ENCODE assay signal across 19 mouse cellular contexts in the genomic region with DNA sequence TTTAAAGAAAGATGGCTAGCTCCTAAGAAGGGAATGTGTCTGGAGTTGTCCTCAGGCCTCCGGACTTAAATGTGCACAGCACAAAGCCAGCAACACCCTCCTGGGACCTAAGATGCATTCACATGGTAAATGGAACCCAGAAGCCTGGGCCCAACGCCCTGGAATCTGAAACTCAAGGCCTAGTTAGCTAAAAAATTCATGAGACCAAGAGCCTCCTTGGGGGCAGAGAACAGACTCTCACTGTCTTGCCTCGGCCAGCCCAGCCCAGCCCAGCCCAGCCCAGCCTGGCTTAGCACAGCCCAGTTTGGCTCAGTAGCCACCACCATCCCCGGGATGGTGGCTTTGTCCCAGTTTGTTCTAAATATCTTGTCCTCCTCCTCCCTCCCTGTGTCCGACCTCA. TPM values are rescaled to one million over a fixed set of nuclear protein-coding genes. Genes with fewer than 3 reads are reported as not detected.
A peak's percentile ranks its signal among the peaks of the same experiment; 100 is the strongest.
DNase-seq lines count a peak whose midpoint lies in the region; ATAC-seq lines count a peak whose summit lies in the region.
"Had no signal": no experiment of that assay in that cellular context is flagged by ENCODE, and none has a peak within 500 bp of the region (broad histone marks: within the 10 kb centered on the region; RNA-seq: fewer than 3 reads in every experiment).

No protein-coding gene starts in this region.

- H3K4me1 ChIP-seq in liver, embryonic 12.5 days, result peaks cover 62% of the 10 kb centered on the region
- H3K4me1 ChIP-seq: embryonic facial prominence, embryonic 12.5 days had no signal

- H3K4me2 ChIP-seq in liver, embryonic 12.5 days, result no peak overlapping the region
- H3K4me2 ChIP-seq: embryonic facial prominence, embryonic 12.5 days; heart, embryonic 11.5 days; intestine, embryonic 15.5 days; lung, embryonic 14.5 days; neural tube, embryonic 12.5 days had no signal

- DNase-seq in liver (no peak), ES-CJ7 (ENCODE audit: low read depth, low spot score) (peak; percentile 85), ZHBTc4 (ENCODE audit: low read depth, low spot score) (peak; percentile 87)
- peak; percentile 65 for DNase-seq in gastrocnemius, postnatal 25 days
- no peak for DNase-seq in urinary bladder, postnatal 10 days (ENCODE audit: low spot score)
- DNase-seq in B cell, adult 2 months, result no peak
- DNase-seq: adrenal gland, postnatal 36 days; cerebellum, postnatal 25 days; forebrain, postnatal 0 days; kidney, postnatal 25 days; lung, embryonic 14.5 days; spleen, adult 18-20 months had no signal

- no peak overlapping the region for H3K4me3 ChIP-seq in liver, embryonic 12.5 days
- H3K4me3 ChIP-seq: embryonic facial prominence, embryonic 12.5 days; intestine, embryonic 15.5 days; neural tube, embryonic 12.5 days had no signal

- peaks cover 19% of the 10 kb centered on the region for H3K27me3 ChIP-seq in liver, embryonic 12.5 days (replicated peaks)
- H3K27me3 ChIP-seq: CH12.LX had no signal

- no peak for ATAC-seq in liver, embryonic 12.5 days
- ATAC-seq: forebrain, postnatal 0 days; intestine, embryonic 15.5 days had no signal

- no peak overlapping the region for H3K9ac ChIP-seq in liver, embryonic 12.5 days
- H3K9ac ChIP-seq: embryonic facial prominence, embryonic 12.5 days; forebrain, postnatal 0 days; intestine, embryonic 15.5 days; lung, embryonic 14.5 days; neural tube, embryonic 12.5 days had no signal

- 48% methylated on average over 5 of the region's 5 CpGs for WGBS in liver, embryonic 12.5 days (ENCODE audit: insufficient replicate concordance)

- H3K36me3 ChIP-seq in liver, embryonic 12.5 days, result no peaks in the 10 kb centered on the region
- H3K36me3 ChIP-seq: embryonic facial prominence, embryonic 12.5 days; intestine, embryonic 15.5 days; neural tube, embryonic 12.5 days had no signal

- peak overlapping the region; percentile 75 for H3K27ac ChIP-seq in liver, embryonic 12.5 days
- H3K27ac ChIP-seq: intestine, embryonic 15.5 days; neural tube, embryonic 12.5 days; stomach, postnatal 0 days had no signal

- peaks cover 4% of the 10 kb centered on the region; the same call in 1 of the 2 replicates for H3K9me3 ChIP-seq in liver, embryonic 12.5 days (replicated peaks)
- H3K9me3 ChIP-seq: intestine, embryonic 15.5 days; neural tube, embryonic 12.5 days had no signal

RNA-seq across cellular contexts. Expression of gene Ap1m2, which starts 3.3 kb away (rescaled TPM):
- 0.10 and 0.25 TPM in 2 replicates for polyA plus RNA-seq in liver, embryonic 12.5 days (2016; fragmentation: Nextera tagmentation; extraction: Ambion mirVana)
- total RNA-seq in gastrocnemius, postnatal 25 days (2021), result not detected
- total RNA-seq: adrenal gland, postnatal 36 days had no signal

RNA-seq across cellular contexts. Expression of gene Slc44a2, which starts 5.1 kb away (rescaled TPM):
- 29.2 and 32.5 TPM in 2 replicates for polyA plus RNA-seq in liver, embryonic 12.5 days (2016; fragmentation: Nextera tagmentation; extraction: Ambion mirVana)
- 100 to 1,000 TPM; 117 to 128 TPM for total RNA-seq in gastrocnemius, postnatal 25 days (2021)

RNA-seq across cellular contexts. Expression of gene Cdkn2d, which starts 24.2 kb away (rescaled TPM):
- polyA plus RNA-seq in liver, embryonic 12.5 days (2016; fragmentation: Nextera tagmentation; extraction: Ambion mirVana), result 87.4 and 88.6 TPM in 2 replicates
- 1 to 10 TPM; 7.4 to 9.1 TPM for total RNA-seq in gastrocnemius, postnatal 25 days (2021)

RNA-seq across cellular contexts. Expression of gene Kri1, which starts 27.7 kb away (rescaled TPM):
- 14.5 and 15.5 TPM in 2 replicates for polyA plus RNA-seq in liver, embryonic 12.5 days (2016; fragmentation: Nextera tagmentation; extraction: Ambion mirVana)
- 1 to 10 TPM; 8.3 to 8.5 TPM for total RNA-seq in gastrocnemius, postnatal 25 days (2021)

RNA-seq across cellular contexts. Expression of gene Atg4d, which starts 50.3 kb away (rescaled TPM):
- 85.7 and 85.9 TPM in 2 replicates for polyA plus RNA-seq in liver, embryonic 12.5 days (2016; fragmentation: Nextera tagmentation; extraction: Ambion mirVana)
- 10 to 100 TPM; 60.5 to 63.9 TPM for total RNA-seq in gastrocnemius, postnatal 25 days (2021)

Comparison
In these comparisons a context has a peak if more than half of its experiments do, and no peak if none do; other contexts are left out.
1. DNase-seq: peak in ES-CJ7 (single experiment), ZHBTc4 (single experiment) and gastrocnemius, postnatal 25 days (single experiment); none in liver (single experiment), urinary bladder, postnatal 10 days (single experiment) and B cell, adult 2 months (0 of 2).